Mouse (Mus musculus) frontal cortex, postnatal 14 days (tissue): Measurements from ENCODE around the gene Cdh1.

Experiments used
- DNase-seq, 2 experiments: peaks; one replicate each; pipeline ENCODE4 v3.0.0; 2022; ENCODE audit warnings: low spot score in 2 of 2

The Cdh1 gene

GRCm38 (mm10) chr8:106623016-106623415 is 19.9 kb downstream of the Cdh1 start:
- DNase-seq: no peak

- DNase-seq: no peak
These were observed 20.3 kb downstream of the Cdh1 start for GRCm38 (mm10) chr8:106623451-106623850.

GRCm38 (mm10) chr8:106623954-106624353 is 20.8 kb downstream of the Cdh1 start:
- no peak for DNase-seq

- DNase-seq: no peak
These were observed 21.6 kb downstream of the Cdh1 start for GRCm38 (mm10) chr8:106624743-106625142.

GRCm38 (mm10) chr8:106626096-106626865 is 23.1 kb downstream of the Cdh1 start:
- DNase-seq: no peak

- DNase-seq: no peak
These were observed 25.3 kb downstream of the Cdh1 start for GRCm38 (mm10) chr8:106628291-106628964.

- DNase-seq: no peak
These were observed 26.3 kb downstream of the Cdh1 start for GRCm38 (mm10) chr8:106629456-106629855.

GRCm38 (mm10) chr8:106631904-106632303 is 28.8 kb downstream of the Cdh1 start:
- DNase-seq: no peak

- no peak for DNase-seq
These were observed 29.5 kb downstream of the Cdh1 start for GRCm38 (mm10) chr8:106632650-106633049.

- DNase-seq: no peak
These were observed 30.4 kb downstream of the Cdh1 start for GRCm38 (mm10) chr8:106633361-106634158.

GRCm38 (mm10) chr8:106635284-106635683 is 32.1 kb downstream of the Cdh1 start:
- DNase-seq: no peak

GRCm38 (mm10) chr8:106637446-106637845 is 34.3 kb downstream of the Cdh1 start:
- no peak for DNase-seq

- no peak for DNase-seq
These were observed 35.7 kb downstream of the Cdh1 start for GRCm38 (mm10) chr8:106638768-106639295.

- DNase-seq: no peak
These were observed 37.1 kb downstream of the Cdh1 start for GRCm38 (mm10) chr8:106640212-106640611.

GRCm38 (mm10) chr8:106640921-106641320 is 37.8 kb downstream of the Cdh1 start:
- no peak for DNase-seq

GRCm38 (mm10) chr8:106642172-106642571 is 39.0 kb downstream of the Cdh1 start:
- DNase-seq: no peak

GRCm38 (mm10) chr8:106643100-106643499 is 39.9 kb downstream of the Cdh1 start:
- no peak for DNase-seq

GRCm38 (mm10) chr8:106644957-106645356 is 41.8 kb downstream of the Cdh1 start:
- no peak for DNase-seq

- no peak for DNase-seq
These were observed 43.0 kb downstream of the Cdh1 start for GRCm38 (mm10) chr8:106646153-106646552.

GRCm38 (mm10) chr8:106646731-106647130 is 43.6 kb downstream of the Cdh1 start:
- no peak for DNase-seq

GRCm38 (mm10) chr8:106647387-106647786 is 44.2 kb downstream of the Cdh1 start:
- DNase-seq: peak; percentile 37 to 80

- DNase-seq: no peak
These were observed 45.3 kb downstream of the Cdh1 start for GRCm38 (mm10) chr8:106648421-106648820.
